Mouse (Mus musculus) frontal cortex, postnatal 14 days (tissue): ENCODE measurements around the gene Mfsd5.

Experiments used
- DNase-seq, 2 experiments: peaks; one replicate each; pipeline ENCODE4 v3.0.0; 2022; ENCODE audit warnings: low spot score in 2 of 2

The Mfsd5 gene

GRCm38 (mm10) chr15:102248131-102248811 lies 31.0 kb upstream of the Mfsd5 start:
- no peak for DNase-seq

GRCm38 (mm10) chr15:102248812-102249191 lies 30.5 kb upstream of the Mfsd5 start:
- DNase-seq: no peak

GRCm38 (mm10) chr15:102249251-102249691 lies 30.0 kb upstream of the Mfsd5 start:
- no peak for DNase-seq

GRCm38 (mm10) chr15:102249967-102250366 lies 29.3 kb upstream of the Mfsd5 start:
- DNase-seq: no peak

- no peak for DNase-seq
Observed at GRCm38 (mm10) chr15:102250521-102250920, 28.7 kb upstream of the Mfsd5 start.

- DNase-seq: no peak
Observed at GRCm38 (mm10) chr15:102255547-102256255, 23.6 kb upstream of the Mfsd5 start.

- DNase-seq: no peak
Observed at GRCm38 (mm10) chr15:102256431-102257201, 22.6 kb upstream of the Mfsd5 start.

- no peak for DNase-seq
Observed at GRCm38 (mm10) chr15:102257202-102258075, 21.8 kb upstream of the Mfsd5 start, which contains the start of gene Rarg. Gene Rarg (minus strand): TSS chr15:102257517.

- DNase-seq: no peak
Observed at GRCm38 (mm10) chr15:102258076-102258470, 21.2 kb upstream of the Mfsd5 start.

GRCm38 (mm10) chr15:102258581-102259253 lies 20.5 kb upstream of the Mfsd5 start:
- no peak for DNase-seq

- DNase-seq: no peak
Observed at GRCm38 (mm10) chr15:102262582-102262981, 16.7 kb upstream of the Mfsd5 start.

GRCm38 (mm10) chr15:102263037-102263436 lies 16.2 kb upstream of the Mfsd5 start:
- DNase-seq: no peak

GRCm38 (mm10) chr15:102265548-102265947 lies 13.7 kb upstream of the Mfsd5 start:
- DNase-seq: no peak

GRCm38 (mm10) chr15:102270274-102270960 lies 8.8 kb upstream of the Mfsd5 start, which contains the start of gene Gm9918:
Gene Gm9918 (plus strand): TSS chr15:102270563.
- no peak for DNase-seq

- DNase-seq: no peak
Observed at GRCm38 (mm10) chr15:102271441-102271840, 7.8 kb upstream of the Mfsd5 start.

GRCm38 (mm10) chr15:102273982-102274716 lies 5.1 kb upstream of the Mfsd5 start:
- DNase-seq: no peak

- DNase-seq: no peak
Observed at GRCm38 (mm10) chr15:102278726-102279091, 545 bp upstream of the Mfsd5 start.

- DNase-seq: no peak
Observed at GRCm38 (mm10) chr15:102279783-102280520, 698 bp downstream of the Mfsd5 start.

GRCm38 (mm10) chr15:102280623-102281022 lies 1.4 kb downstream of the Mfsd5 start:
- DNase-seq: no peak
